Mouse (Mus musculus) MEL (cell line): ENCODE results near the gene Gsg1l2.
A peak's percentile ranks its signal among the peaks of the same experiment; 100 is the strongest.

Source experiments
- BHLHE40 ChIP-seq: IDR thresholded peaks from 2 replicates; pipeline ENCODE4 v1.6.1; 2012; ENCODE audit warnings: low read depth, mild to moderate bottlenecking, inconsistent platforms, low read length, improper control_type of control experiment, borderline replicate concordance
- CTCF ChIP-seq, 3 experiments: IDR thresholded peaks in 2 of 3; conservative IDR thresholded peaks in 1 of 3; 2 replicates each; pipeline ENCODE4 v1.5.1; 2011 to 2012; ENCODE audit warnings: low read length in 3 of 3, low read depth in 2 of 3, mild to moderate bottlenecking in 2 of 3, improper control_type of control experiment in 1 of 3, inconsistent platforms in 1 of 3, mixed read lengths in 1 of 3, moderate library complexity in 1 of 3; ENCODE audit not compliant: control insufficient read depth in 1 of 3, insufficient read depth in 1 of 3, poor library complexity in 1 of 3, severe bottlenecking in 1 of 3
- E2F4 ChIP-seq: IDR thresholded peaks from 2 replicates; pipeline ENCODE4 v1.6.1; 2011; ENCODE audit warnings: low read depth, low read length, improper control_type of control experiment, borderline replicate concordance
- EP300 ChIP-seq, 2 experiments: IDR thresholded peaks; 2 replicates each; pipeline ENCODE4 v1.6.1; 2011; ENCODE audit warnings: improper control_type of control experiment in 2 of 2, low read length in 2 of 2, low read depth in 1 of 2, mild to moderate bottlenecking in 1 of 2
- GATA1 ChIP-seq: IDR thresholded peaks from 2 replicates; pipeline ENCODE4 v1.6.1; 2011; ENCODE audit warnings: low read depth, low read length, improper control_type of control experiment
- NELFE ChIP-seq: IDR thresholded peaks from 2 replicates; pipeline ENCODE4 v1.6.1; 2011; ENCODE audit warnings: low read depth, low read length, improper control_type of control experiment
- POLR2A ChIP-seq, 2 experiments: IDR thresholded peaks; 2 replicates each; pipeline ENCODE4 v1.6.1; 2011 to 2012; ENCODE audit warnings: low read length in 2 of 2, mild to moderate bottlenecking in 2 of 2, control low read depth in 1 of 2, improper control_type of control experiment in 1 of 2, low read depth in 1 of 2, moderate library complexity in 1 of 2; ENCODE audit not compliant: control insufficient read depth in 1 of 2, insufficient read depth in 1 of 2, poor library complexity in 1 of 2
- POLR2AphosphoS2 ChIP-seq: IDR thresholded peaks from 2 replicates; pipeline ENCODE4 v1.6.1; 2011; ENCODE audit warnings: low read length, improper control_type of control experiment
- POLR2AphosphoS5 ChIP-seq: IDR thresholded peaks from 2 replicates; pipeline ENCODE4 v1.6.1; 2012; ENCODE audit warnings: low read depth, borderline replicate concordance, mild to moderate bottlenecking, inconsistent platforms, low read length, moderate library complexity, mixed read lengths
- SIN3A ChIP-seq: IDR thresholded peaks from 2 replicates; pipeline ENCODE4 v1.6.1; 2012; ENCODE audit warnings: low read length, improper control_type of control experiment, inconsistent platforms
- SMC3 ChIP-seq: IDR thresholded peaks from 2 replicates; pipeline ENCODE4 v1.6.1; 2011; ENCODE audit warnings: low read depth, low read length, improper control_type of control experiment
- TBP ChIP-seq: IDR thresholded peaks from 2 replicates; pipeline ENCODE4 v1.8.0; 2011; ENCODE audit warnings: low read depth, low read length, improper control_type of control experiment
- UBTF ChIP-seq: IDR thresholded peaks from 2 replicates; pipeline ENCODE4 v1.6.1; 2012; ENCODE audit warnings: low read depth, mild to moderate bottlenecking, inconsistent platforms, low read length, improper control_type of control experiment, moderate library complexity, borderline replicate concordance; ENCODE audit not compliant: insufficient read depth
- USF1 ChIP-seq: IDR thresholded peaks from 2 replicates; pipeline ENCODE4 v1.6.1; 2014; ENCODE audit warnings: low read depth, mild to moderate bottlenecking, inconsistent platforms, low read length, improper control_type of control experiment, moderate library complexity

GRCm38 (mm10) chr11:67805538-67805937 lies 31.1 kb downstream of the Gsg1l2 start:
- TF ChIP-seq SMC3 (0 out of 2 replicates have a peak, but pooled peaks have one; percentile 18), CTCF (IDR thresholded peaks at IDR 0.05 in 2 of 3, conservative IDR thresholded peaks at IDR 0.05 in 1 of 3; ENCODE audit: control insufficient read depth in 1 of 3, insufficient read depth in 1 of 3, low read depth in 2 of 3, low read length in 3 of 3, poor library complexity in 1 of 3, severe bottlenecking in 1 of 3) (peak in 2 of 3 experiments; percentile 35 to 50; a peak in 4 of 6 replicates), POLR2AphosphoS5 (no peak), SIN3A (no peak), TBP (no peak), BHLHE40 (no peak), UBTF (no peak), E2F4 (no peak), POLR2A (IDR thresholded peaks at IDR 0.05; ENCODE audit: control insufficient read depth in 1 of 2, insufficient read depth in 1 of 2, low read depth in 1 of 2, low read length in 2 of 2, poor library complexity in 1 of 2) (no peak), GATA1 (no peak), NELFE (no peak), USF1 (no peak), EP300 (IDR thresholded peaks at IDR 0.05; ENCODE audit: low read depth in 1 of 2, low read length in 2 of 2) (no peak), POLR2AphosphoS2 (no peak)
